Mouse (Mus musculus) liver, adult 2 months (tissue): Measurements from ENCODE around the gene Tpgs1.

ENCODE experiments used
- CTCF ChIP-seq: fragments of 200-500 bp; IDR thresholded peaks from 2 replicates; pipeline ENCODE4 v1.5.1; 2011; ENCODE audit warnings: low read depth, low read length, control low read depth
- POLR2A ChIP-seq: fragments of 200-500 bp; IDR thresholded peaks from 2 replicates; pipeline ENCODE4 v1.6.1; 2011; ENCODE audit warnings: low read length, control low read depth; ENCODE audit not compliant: insufficient read depth; ENCODE audit errors: extremely low read depth

DNA sequence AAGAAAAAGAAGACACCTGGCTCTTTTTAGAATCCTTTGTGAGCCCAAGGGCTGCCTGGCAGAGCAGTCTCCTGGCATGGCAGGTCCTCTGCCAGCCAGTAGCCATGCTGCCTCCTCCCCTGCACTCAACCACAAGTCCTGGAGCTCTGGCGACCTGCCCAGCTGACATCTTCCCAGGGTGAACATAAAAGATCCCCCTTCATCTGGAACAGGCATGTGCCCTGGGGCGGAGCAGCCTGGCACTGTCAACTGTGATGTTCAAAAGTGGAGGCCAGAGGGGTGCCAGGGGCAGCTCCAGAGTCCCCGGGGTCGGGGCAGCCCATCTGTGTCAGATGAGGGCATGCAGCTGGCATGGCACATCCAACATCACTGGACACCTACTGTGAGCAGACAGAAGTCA lies 45.8 kb downstream of the Tpgs1 start:
- TF ChIP-seq CTCF (no peak), POLR2A (no peak)
